Mouse (Mus musculus) liver, embryonic 14.5 days (tissue): ENCODE measurements around the gene Cerk.
A peak's percentile ranks its signal among the peaks of the same experiment; 100 is the strongest.

Experiments
- CTCF ChIP-seq: IDR thresholded peaks from 2 replicates; pipeline ENCODE4 v1.5.1; 2016; ENCODE audit warnings: antibody characterized with exemption, low read depth, control low read depth
- EP300 ChIP-seq: IDR thresholded peaks from 2 replicates; pipeline ENCODE4 v1.6.1; 2016; ENCODE audit warnings: antibody characterized with exemption, low read depth

- TF ChIP-seq CTCF (peak; percentile 80), EP300 (no peak)
Measured at GRCm38 (mm10) chr15:86205300-86205699, 19.4 kb upstream of the Cerk start.
